Mouse (Mus musculus): ENCODE results near the gene Aspn. TPM values are rescaled to one million over a fixed set of nuclear protein-coding genes. Genes with fewer than 3 reads are reported as not detected.

Gene Aspn
- polyA plus RNA-seq (2012; rRNA removed): 1.0 and 11.4 TPM in 2 replicates

GRCm38 (mm10) chr13:49544279-49544678, at the start of gene Aspn:
TSS of gene Aspn (plus strand) at chr13:49544443.

GRCm38 (mm10) chr13:49504510-49504909, 39.7 kb upstream of the Aspn start, which contains the start of gene Ecm2:
TSS of gene Ecm2 (plus strand) at chr13:49504810.

GRCm38 (mm10) chr13:49581541-49582530, 37.6 kb downstream of the Aspn start, which contains the start of gene Omd:
TSS of gene Omd (plus strand) at chr13:49582462.

GRCm38 (mm10) chr13:49607714-49608113, 63.5 kb downstream of the Aspn start, which contains the start of gene Ogn:
TSS of gene Ogn (plus strand) at chr13:49608046.

Other genes starting within 250 kb of the Aspn start
- gene Fgd3, start 224.1 kb upstream of the Aspn start, polyA plus RNA-seq (2012; rRNA removed): 12.1 and 13.3 TPM in 2 replicates
- gene Bicd2, start 202.9 kb upstream of the Aspn start, polyA plus RNA-seq (2012; rRNA removed): 38.4 and 40.1 TPM in 2 replicates
- 10.4 and 11.0 TPM in 2 replicates for gene Ippk, start 123.2 kb upstream of the Aspn start, polyA plus RNA-seq (2012; rRNA removed)
- gene Tes3-ps, start 51.1 kb upstream of the Aspn start, polyA plus RNA-seq (2012; rRNA removed): 0.32 and 0.36 TPM in 2 replicates
- gene Ecm2, start 39.6 kb upstream of the Aspn start, polyA plus RNA-seq (2012; rRNA removed): 2.1 and 2.8 TPM in 2 replicates
- gene Omd, start 38.0 kb downstream of the Aspn start, polyA plus RNA-seq (2012; rRNA removed): 0.75 and 3.2 TPM in 2 replicates
- gene Ogn, start 63.6 kb downstream of the Aspn start, polyA plus RNA-seq (2012; rRNA removed): 7.8 and 15.6 TPM in 2 replicates
- 2.9 and 3.6 TPM in 2 replicates for gene Cenpp, start 108.3 kb downstream of the Aspn start, polyA plus RNA-seq (2012; rRNA removed)
- 12.8 and 13.4 TPM in 2 replicates for gene Nol8, start 108.6 kb downstream of the Aspn start, polyA plus RNA-seq (2012; rRNA removed)
- 41.6 and 43.5 TPM in 2 replicates for gene Iars, start 137.7 kb downstream of the Aspn start, polyA plus RNA-seq (2012; rRNA removed)

Measured in central nervous system, embryonic 18 days (tissue).